Mouse (Mus musculus) stomach, postnatal 0 days (tissue): Measurements from ENCODE around the gene Hrasls5. TPM values are rescaled to one million over a fixed set of nuclear protein-coding genes. Genes with fewer than 3 reads are reported as not detected.

Experiments
- ATAC-seq: fragments of 200-750 bp; cut with Nextera tagmentation; 2 replicates; pipeline ENCODE4 v1.8.0; 2017; ENCODE audit not compliant: low FRiP score, low TSS enrichment
- DNase-seq: peaks from one replicate; pipeline ENCODE4 v3.0.0-alpha.2; 2016; ENCODE audit warnings: low spot score
- H3K27ac ChIP-seq: fragments of 300-500 bp; sonication (generic); replicated peaks from 2 replicates; pipeline ENCODE4 v1.5.1; 2014; ENCODE audit warnings: mild to moderate bottlenecking, control low read depth
- H3K27me3 ChIP-seq: fragments of 300-500 bp; sonication (generic); 2 replicates; pipeline ENCODE4 v1.6.1; 2014; ENCODE audit warnings: low read length; ENCODE audit not compliant: control insufficient read depth, insufficient read depth
- H3K36me3 ChIP-seq: fragments of 300-500 bp; sonication (generic); 2 replicates; pipeline ENCODE4 v1.6.1; 2014; ENCODE audit warnings: low read length, mixed read lengths; ENCODE audit not compliant: control insufficient read depth, insufficient read depth
- H3K4me1 ChIP-seq: fragments of 300-500 bp; sonication (generic); replicated peaks from 2 replicates; pipeline ENCODE4 v1.6.1; 2014; ENCODE audit warnings: antibody characterized with exemption; ENCODE audit not compliant: control insufficient read depth, insufficient read depth
- H3K4me2 ChIP-seq: fragments of 300-500 bp; sonication (generic); replicated peaks from 2 replicates; pipeline ENCODE4 v1.6.1; 2014; ENCODE audit warnings: low read depth, mild to moderate bottlenecking, control low read depth, moderate library complexity
- H3K4me3 ChIP-seq: fragments of 300-500 bp; sonication (generic); 2 replicates; pipeline ENCODE4 v1.5.1; 2014; ENCODE audit warnings: low read depth, low read length, control low read depth
- H3K9ac ChIP-seq: fragments of 300-500 bp; sonication (generic); 2 replicates; pipeline ENCODE4 v1.6.1; 2014; ENCODE audit warnings: mild to moderate bottlenecking, low read length, control low read depth, mixed read lengths
- H3K9me3 ChIP-seq: fragments of 300-500 bp; sonication (generic); 2 replicates; pipeline ENCODE4 v1.6.1; 2016; ENCODE audit warnings: low read length; ENCODE audit not compliant: control insufficient read depth
- CTCF ChIP-seq: IDR thresholded peaks from 2 replicates; pipeline ENCODE4 v1.5.1; 2016; ENCODE audit warnings: antibody characterized with exemption, low read depth, mild to moderate bottlenecking, moderate library complexity
- EP300 ChIP-seq: optimal IDR thresholded peaks from 2 replicates; pipeline ENCODE3; 2016; ENCODE audit warnings: antibody characterized with exemption
- WGBS: fragments of 180-500 bp; shearing (Covaris S2); extraction: QIAGEN DNeasy Blood & Tissue Kit; methylation state at CpG from one replicate; pipeline ENCODE4 v1.1.7; 2014; 5-methylcytosine and 5-hydroxymethylcytosine counted together
- polyA plus RNA-seq: library from polyadenylated mRNA; unstranded; fragments of >200 nt; fragmentation: Nextera tagmentation; extraction: Ambion mirVana; gene quantifications from 2 replicates; pipeline ENCODE4 v1.2.1, GENCODE M21; 2015

The Hrasls5 gene
- polyA plus RNA-seq, 1 experiment from 2014 or later = 0.10 TPM

GRCm38 (mm10) chr19:7607690-7608201, 4.6 kb upstream of the Hrasls5 start:
- Histone ChIP-seq H3K4me2 (peak overlapping the region; percentile 62; the same call in 1 of the 2 replicates), H3K36me3 (no peaks in the 10 kb centered on the region), H3K27ac (peak overlapping the region; percentile 94), H3K4me3 (no peak overlapping the region), H3K27me3 (no peaks in the 10 kb centered on the region), H3K9ac (no peak overlapping the region), H3K4me1 (0 out of 2 replicates have a peak, but pooled peaks cover 3% of the 10 kb centered on the region), H3K9me3 (no peaks in the 10 kb centered on the region)
- TF ChIP-seq CTCF = no peak
- no peak for TF ChIP-seq EP300
- peak; percentile 84 for DNase-seq
- peak; percentile 75 for ATAC-seq
- 57% methylated on average over 7 of the region's 7 CpGs for WGBS

- no peak overlapping the region for H3K27ac ChIP-seq
- H3K4me3 ChIP-seq = no peak overlapping the region
- H3K4me1 ChIP-seq = no peaks in the 10 kb centered on the region
- 87% methylated on average over 7 of the region's 7 CpGs for WGBS
- no peaks in the 10 kb centered on the region for H3K36me3 ChIP-seq
- TF ChIP-seq EP300 (no peak), CTCF (no peak)
- DNase-seq (no peak), ATAC-seq (no peak)
- H3K9ac ChIP-seq = no peak overlapping the region
- no peak overlapping the region for H3K4me2 ChIP-seq
- H3K9me3 ChIP-seq = no peaks in the 10 kb centered on the region
- H3K27me3 ChIP-seq = no peaks in the 10 kb centered on the region
Measured at GRCm38 (mm10) chr19:7613151-7613550, 810 bp downstream of the Hrasls5 start.

GRCm38 (mm10) chr19:7616231-7616930, 4.0 kb downstream of the Hrasls5 start:
- ATAC-seq (no peak), DNase-seq (no peak)
- Histone ChIP-seq H3K27me3 (no peaks in the 10 kb centered on the region), H3K4me1 (no peaks in the 10 kb centered on the region), H3K36me3 (no peaks in the 10 kb centered on the region), H3K9me3 (no peaks in the 10 kb centered on the region), H3K4me3 (no peak overlapping the region), H3K4me2 (no peak overlapping the region), H3K27ac (no peak overlapping the region), H3K9ac (no peak overlapping the region)
- 73% methylated on average over 5 of the region's 5 CpGs for WGBS
- TF ChIP-seq EP300 (no peak), CTCF (no peak)

- Histone ChIP-seq H3K4me1 (no peaks in the 10 kb centered on the region), H3K9ac (no peak overlapping the region), H3K36me3 (no peaks in the 10 kb centered on the region), H3K4me2 (no peak overlapping the region), H3K9me3 (no peaks in the 10 kb centered on the region), H3K27me3 (no peaks in the 10 kb centered on the region), H3K4me3 (no peak overlapping the region), H3K27ac (no peak overlapping the region)
- TF ChIP-seq EP300 (no peak), CTCF (no peak)
- no peak for DNase-seq
- no peak for ATAC-seq
- WGBS = 32% methylated on average over 3 of the region's 3 CpGs
Measured at GRCm38 (mm10) chr19:7617085-7617484, 4.7 kb downstream of the Hrasls5 start.

GRCm38 (mm10) chr19:7617696-7618095, 5.4 kb downstream of the Hrasls5 start:
- Histone ChIP-seq H3K27ac (no peak overlapping the region), H3K9me3 (no peaks in the 10 kb centered on the region), H3K4me2 (no peak overlapping the region), H3K4me1 (no peaks in the 10 kb centered on the region), H3K4me3 (no peak overlapping the region), H3K27me3 (no peaks in the 10 kb centered on the region), H3K36me3 (no peaks in the 10 kb centered on the region), H3K9ac (no peak overlapping the region)
- ATAC-seq = peak; percentile 49; the same call in 1 of the 2 replicates
- TF ChIP-seq CTCF (peak; percentile 89), EP300 (no peak)
- DNase-seq = peak; percentile 81
- WGBS = 34% methylated on average over 7 of the region's 7 CpGs

GRCm38 (mm10) chr19:7633021-7633420, 20.7 kb downstream of the Hrasls5 start:
- Histone ChIP-seq H3K27me3 (no peaks in the 10 kb centered on the region), H3K4me1 (no peaks in the 10 kb centered on the region), H3K4me3 (no peak overlapping the region), H3K27ac (no peak overlapping the region), H3K4me2 (no peak overlapping the region), H3K36me3 (no peaks in the 10 kb centered on the region), H3K9ac (no peak overlapping the region), H3K9me3 (no peaks in the 10 kb centered on the region)
- ATAC-seq (no peak), DNase-seq (no peak)
- TF ChIP-seq EP300 (no peak), CTCF (no peak)
